Mouse (Mus musculus) left cerebral cortex, postnatal 36 days (tissue): ENCODE data around the gene Arhgap1. TPM values are rescaled to one million over a fixed set of nuclear protein-coding genes. Genes with fewer than 3 reads are reported as not detected.

Experiments
- DNase-seq, 2 experiments: peaks; one replicate each; pipeline ENCODE4 v3.0.0; 2021 to 2022; ENCODE audit warnings: low spot score in 2 of 2, mixed read lengths in 1 of 2
- intact Hi-C: fragments of 180-260 bp; cut with DNase I; formaldehyde crosslinking; loops from one replicate; pipeline ENCODE4 v1.15.1; 2025
- total RNA-seq, 2 experiments: library from RNA; stranded (reverse); gene quantifications; 2 replicates each; pipeline ENCODE4 v1.2.3; 2021

The Arhgap1 gene
- total RNA-seq, 2 experiments from 2014 or later = 69.2 to 75.7 TPM

- no peak for DNase-seq
- intact Hi-C loops = no loop called here
Observed at GRCm38 (mm10) chr2:91682850-91683249, 33.2 kb downstream of the Arhgap1 start.

DNA sequence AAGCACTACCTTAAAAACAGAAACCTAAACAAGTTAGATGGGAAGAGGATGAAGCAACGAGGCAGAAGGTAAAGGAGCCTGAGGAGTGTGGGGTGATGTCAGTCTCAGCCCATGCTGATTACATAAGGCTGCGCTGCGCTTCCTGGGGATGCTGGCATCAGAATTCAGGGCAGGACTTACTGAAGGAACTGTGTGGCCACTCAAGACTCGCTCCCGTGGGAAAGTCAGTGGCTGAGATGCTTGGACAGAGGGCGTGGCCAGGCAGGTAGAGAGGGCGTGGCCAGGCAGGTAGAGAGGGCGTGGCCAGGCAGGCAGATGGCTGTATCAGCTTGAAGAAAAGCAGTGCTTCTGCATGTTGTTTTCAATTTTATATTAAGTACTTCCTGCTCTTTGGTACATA lies 34.3 kb downstream of the Arhgap1 start:
- intact Hi-C loops = no loop called here
- no peak for DNase-seq

DNA sequence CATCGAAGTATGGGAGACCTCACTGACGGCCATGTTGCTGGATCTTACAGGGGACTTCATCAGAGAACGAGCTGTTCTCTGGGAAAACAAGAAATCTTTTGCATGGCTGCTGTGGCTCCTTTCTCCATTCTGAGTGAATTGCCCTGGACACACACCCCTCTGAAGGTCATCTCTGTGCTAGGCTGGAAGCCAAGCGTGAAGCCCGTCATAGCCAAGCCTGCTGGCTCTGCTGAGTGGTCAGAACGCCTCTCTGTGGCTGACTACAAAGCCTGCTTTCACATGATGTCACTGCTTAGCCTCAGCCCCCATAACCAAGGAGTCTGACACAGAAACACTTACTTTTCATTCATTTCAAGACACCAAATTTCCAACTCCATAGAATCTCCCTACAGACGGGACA lies 39.8 kb downstream of the Arhgap1 start:
- intact Hi-C loops = no loop called here
- DNase-seq = no peak

DNA sequence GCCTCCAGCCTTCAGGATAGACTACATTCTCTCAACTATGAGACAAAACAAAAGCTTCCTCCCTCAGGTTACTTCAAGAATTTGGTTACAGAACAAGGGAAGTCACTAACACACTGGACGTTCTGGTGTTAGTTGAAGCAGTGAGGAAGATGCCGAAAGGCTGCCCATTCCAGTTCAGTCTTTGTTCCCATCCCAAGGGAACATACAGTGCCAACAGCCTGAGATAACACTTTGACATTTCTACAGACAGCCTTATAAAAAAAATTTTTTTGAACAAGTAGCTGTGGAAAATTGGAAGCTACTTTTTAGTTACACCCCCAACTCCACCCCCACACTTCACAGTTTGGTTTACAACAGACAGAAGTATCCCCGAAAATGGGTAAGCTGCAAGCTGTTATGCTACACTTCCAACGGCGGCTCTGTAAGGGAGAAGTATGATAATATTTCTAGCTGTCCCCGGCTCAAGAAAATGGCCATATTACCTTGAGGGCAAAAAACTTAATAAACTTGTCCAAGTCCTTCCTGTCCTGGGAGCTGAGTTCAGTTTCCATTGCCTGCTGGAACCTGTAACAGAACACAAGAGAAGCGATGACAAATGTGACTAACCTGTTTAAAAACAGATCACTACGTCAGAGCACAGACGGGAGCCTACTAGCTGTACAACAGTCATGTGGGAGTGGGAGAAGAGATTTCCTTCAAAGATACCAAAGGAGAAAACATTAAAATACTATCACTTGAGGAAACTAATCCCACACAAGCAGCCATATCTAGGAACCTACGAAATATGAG lies 46.0 kb downstream of the Arhgap1 start:
- DNase-seq = no peak

GRCm38 (mm10) chr2:91696225-91696590 lies 46.5 kb downstream of the Arhgap1 start:
- intact Hi-C loops = no loop called here
- no peak for DNase-seq

More for the DNA sequence above, 46.0 kb downstream of the Arhgap1 start:
- intact Hi-C loops = no loop called here

- DNase-seq = no peak
- intact Hi-C loops = no loop called here
Observed at GRCm38 (mm10) chr2:91699225-91699624, 49.6 kb downstream of the Arhgap1 start.

GRCm38 (mm10) chr2:91701366-91701765 lies 51.7 kb downstream of the Arhgap1 start:
- intact Hi-C loops = no loop called here
- no peak for DNase-seq

DNA sequence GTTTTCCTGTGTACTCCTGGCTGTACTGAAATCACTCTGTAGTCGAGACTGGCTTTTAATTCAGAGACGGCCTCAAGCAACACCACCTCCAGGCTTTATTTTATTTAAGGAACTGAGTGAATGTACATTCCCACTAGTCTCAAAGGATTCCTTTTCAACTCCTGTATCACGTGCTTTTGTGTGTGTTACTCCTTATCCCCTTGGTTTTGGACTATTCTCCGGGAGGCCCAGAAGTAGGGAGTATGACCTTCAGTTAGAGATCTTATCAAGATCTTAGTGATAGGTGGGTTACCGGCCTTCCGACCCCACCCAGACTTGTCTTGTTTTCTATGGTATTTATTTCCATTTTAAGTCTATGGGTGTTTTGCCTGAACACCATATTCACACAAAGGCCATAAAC lies 56.1 kb downstream of the Arhgap1 start:
- no peak for DNase-seq
- intact Hi-C loops = no loop called here

GRCm38 (mm10) chr2:91706456-91706855 lies 56.8 kb downstream of the Arhgap1 start:
- intact Hi-C loops = no loop called here
- DNase-seq = no peak

- DNase-seq = no peak
- intact Hi-C loops = no loop called here
Observed at GRCm38 (mm10) chr2:91708361-91708760, 58.7 kb downstream of the Arhgap1 start.

GRCm38 (mm10) chr2:91710272-91711234 lies 60.9 kb downstream of the Arhgap1 start, which contains the start of the genes Atg13 and Harbi1:
Gene Atg13, minus strand, starts transcription at chr2:91710576.
Gene Harbi1, plus strand, starts transcription at chr2:91710852.
- intact Hi-C loops = loop anchor here (5.0 kb wide), 1 partner anchor 58 kb away; no protein-coding TSS in a partner anchor
- DNase-seq = peak; percentile 93

- intact Hi-C loops = loop anchor here (5.0 kb wide), 1 partner anchor 59 kb away; no protein-coding TSS in a partner anchor
- no peak for DNase-seq
Observed at GRCm38 (mm10) chr2:91711256-91711925, 61.7 kb downstream of the Arhgap1 start.

DNA sequence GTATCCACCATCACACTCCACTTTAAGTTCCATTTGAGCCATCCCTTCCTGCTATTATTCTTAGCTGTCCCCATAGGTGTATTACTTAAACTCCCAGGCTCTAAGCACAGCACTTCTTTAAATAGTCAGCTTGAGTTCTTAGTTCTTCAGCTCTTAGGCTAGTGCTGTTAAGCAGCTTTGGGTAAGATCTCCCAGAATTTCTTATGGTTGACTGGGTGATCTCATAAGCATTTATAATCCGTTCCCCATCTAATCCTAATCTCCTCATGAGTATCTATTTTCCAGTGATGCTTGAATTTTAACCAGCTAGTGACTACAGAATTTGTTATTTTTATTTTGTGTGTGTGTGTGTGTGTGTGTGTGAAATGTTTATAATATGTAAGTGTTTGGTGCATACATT lies 65.3 kb downstream of the Arhgap1 start:
- DNase-seq = no peak
- intact Hi-C loops = loop anchor here (5.0 kb wide), 1 partner anchor 63 kb away; no protein-coding TSS in a partner anchor

DNA sequence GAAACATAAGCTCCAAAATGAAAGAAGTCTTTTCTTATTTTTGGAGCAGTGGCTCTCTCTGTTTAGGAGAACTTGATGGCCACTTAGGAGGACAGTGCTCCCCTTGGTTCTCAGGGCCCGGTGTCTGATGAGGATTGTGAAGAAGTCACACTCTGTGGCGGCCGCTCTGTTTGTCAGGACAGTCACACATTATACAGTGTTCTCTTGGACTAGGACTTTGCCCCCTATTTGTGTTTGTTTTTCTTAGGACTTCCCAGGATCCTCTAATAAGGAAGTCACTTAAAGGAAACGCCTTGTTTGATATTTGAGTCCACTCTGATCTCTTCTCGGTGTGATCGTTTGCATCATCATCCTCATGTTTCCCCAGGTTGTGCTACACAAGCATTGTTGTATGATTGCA lies 68.6 kb downstream of the Arhgap1 start:
- no peak for DNase-seq
- intact Hi-C loops = no loop called here

Other genes starting within 250 kb of the Arhgap1 start
- 100 to 1,000 TPM; 100 to 103 TPM for gene 1110051M20Rik, start 205.2 kb upstream of the Arhgap1 start, total RNA-seq
- 10 to 100 TPM; 24.7 to 29.6 TPM for gene Lrp4, start 192.3 kb upstream of the Arhgap1 start, total RNA-seq
- gene Ckap5, start 123.1 kb upstream of the Arhgap1 start, total RNA-seq = 100 to 1,000 TPM; 125 to 130 TPM
- not detected for gene F2, start 13.4 kb upstream of the Arhgap1 start, total RNA-seq
- gene Zfp408, start 69 bp upstream of the Arhgap1 start, total RNA-seq = 10 to 100 TPM in 1 of 2 experiments, 1 to 10 TPM in 1; 9.6 to 14.6 TPM
- 10 to 100 TPM; 87.6 to 88.1 TPM for gene Atg13, start 60.7 kb downstream of the Arhgap1 start, total RNA-seq
- 1 to 10 TPM; 6.7 to 7.4 TPM for gene Harbi1, start 61.0 kb downstream of the Arhgap1 start, total RNA-seq
- 10 to 100 TPM; 52.6 to 55.5 TPM for gene Ambra1, start 80.3 kb downstream of the Arhgap1 start, total RNA-seq